Mouse (Mus musculus) limb, embryonic 11.5 days (tissue): ENCODE data around the gene Dtx2. TPM values are rescaled to one million over a fixed set of nuclear protein-coding genes. Genes with fewer than 3 reads are reported as not detected.

ENCODE experiments used
- ATAC-seq: fragments of 200-750 bp; cut with Nextera tagmentation; 2 replicates; pipeline ENCODE4 v1.8.0; 2017; ENCODE audit warnings: low read depth; ENCODE audit not compliant: insufficient number of reproducible peaks, low FRiP score, low TSS enrichment
- DNase-seq: peaks from one replicate; pipeline ENCODE4 v3.0.0-alpha.2; 2015; ENCODE audit warnings: low spot score
- H3K27ac ChIP-seq: fragments of 300-500 bp; sonication (generic); replicated peaks from 2 replicates; pipeline ENCODE4 v1.5.1; 2014; ENCODE audit warnings: low read depth, mild to moderate bottlenecking, low read length
- H3K27me3 ChIP-seq: fragments of 300-500 bp; sonication (generic); 2 replicates; pipeline ENCODE4 v1.6.1; 2014; ENCODE audit warnings: mild to moderate bottlenecking, low read length, mixed read lengths; ENCODE audit not compliant: control insufficient read depth, insufficient read depth
- H3K36me3 ChIP-seq: fragments of 300-500 bp; sonication (generic); 2 replicates; pipeline ENCODE4 v1.6.1; 2014; ENCODE audit warnings: mild to moderate bottlenecking, low read length, moderate library complexity, mixed read lengths; ENCODE audit not compliant: control insufficient read depth, insufficient read depth
- H3K4me1 ChIP-seq: fragments of 300-500 bp; sonication (generic); 2 replicates; pipeline ENCODE4 v1.6.1; 2014; ENCODE audit warnings: low read length, mixed read lengths; ENCODE audit not compliant: control insufficient read depth, insufficient read depth
- H3K4me2 ChIP-seq: fragments of 300-500 bp; sonication (generic); 2 replicates; pipeline ENCODE4 v1.6.1; 2014; ENCODE audit warnings: low read depth, mild to moderate bottlenecking, moderate library complexity; ENCODE audit not compliant: severe bottlenecking
- H3K4me3 ChIP-seq: fragments of 300-500 bp; sonication (generic); 2 replicates; pipeline ENCODE4 v1.5.1; 2014; ENCODE audit warnings: low read depth, low read length
- H3K9ac ChIP-seq: fragments of 300-500 bp; sonication (generic); 2 replicates; pipeline ENCODE4 v1.6.1; 2014; ENCODE audit warnings: mild to moderate bottlenecking, low read length
- H3K9me3 ChIP-seq: fragments of 300-500 bp; sonication (generic); 2 replicates; pipeline ENCODE4 v1.6.1; 2016; ENCODE audit warnings: low read length; ENCODE audit not compliant: control insufficient read depth
- WGBS: fragments of 180-500 bp; shearing (Covaris S2); extraction: QIAGEN DNeasy Blood & Tissue Kit; methylation state at CpG from one replicate; pipeline ENCODE4 v1.1.7; 2014; 5-methylcytosine and 5-hydroxymethylcytosine counted together
- polyA plus RNA-seq: library from polyadenylated mRNA; unstranded; fragments of >200 nt; fragmentation: Nextera tagmentation; extraction: Ambion mirVana; gene quantifications from 2 replicates; pipeline ENCODE4 v1.2.1, GENCODE M21; 2014

Gene Dtx2
- polyA plus RNA-seq, 1 experiment from 2014 or later = 32.3 TPM

- H3K9me3 ChIP-seq = no peaks in the 10 kb centered on the region
- DNase-seq (peak; percentile 94), ATAC-seq (peak; percentile 80)
- no peaks in the 10 kb centered on the region for H3K27me3 ChIP-seq
- H3K36me3 ChIP-seq = no peaks in the 10 kb centered on the region
- 8% methylated on average over 28 of the region's 28 CpGs for WGBS
- H3K4me2 ChIP-seq = peak overlapping the region; percentile 41; the same call in 1 of the 2 replicates
- H3K27ac ChIP-seq = peak overlapping the region; percentile 71
- H3K4me3 ChIP-seq = peak overlapping the region; percentile 20; the same call in 1 of the 2 replicates
- H3K9ac ChIP-seq = peak overlapping the region; percentile 34; the same call in 1 of the 2 replicates
- H3K4me1 ChIP-seq = peaks cover 4% of the 10 kb centered on the region; the same call in 1 of the 2 replicates
Observed at GRCm38 (mm10) chr5:135957207-135957974, 37.2 kb upstream of the Dtx2 start.

DNA sequence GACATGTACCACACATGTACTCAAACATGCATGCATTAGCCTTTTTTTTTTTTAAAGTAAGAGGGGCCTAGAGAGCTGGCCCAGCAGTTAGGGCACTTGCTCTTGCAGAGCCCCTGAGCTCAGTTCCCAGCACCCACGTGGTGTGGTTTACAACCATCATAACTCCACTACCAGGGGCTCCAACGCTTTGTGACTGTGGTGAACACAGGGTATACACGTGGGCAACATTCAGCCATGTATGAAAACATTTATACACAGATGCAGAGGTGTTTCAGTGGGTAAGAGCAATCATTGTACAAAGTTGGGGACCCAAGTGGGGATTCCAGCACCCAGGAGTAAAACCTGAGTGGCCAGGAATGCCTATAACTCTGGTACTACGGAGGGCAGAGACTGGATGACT, 36.2 kb upstream of the Dtx2 start:
- H3K27ac ChIP-seq = no peak overlapping the region; the same call in 1 of the 2 replicates
- H3K27me3 ChIP-seq = no peaks in the 10 kb centered on the region
- WGBS = 90% methylated on average over 4 of the region's 4 CpGs
- DNase-seq = no peak
- H3K4me1 ChIP-seq = peaks cover 7% of the 10 kb centered on the region; the same call in 1 of the 2 replicates
- H3K4me2 ChIP-seq = peak overlapping the region; percentile 41; the same call in 1 of the 2 replicates
- no peaks in the 10 kb centered on the region for H3K9me3 ChIP-seq
- H3K4me3 ChIP-seq = no peak overlapping the region
- ATAC-seq = no peak
- H3K36me3 ChIP-seq = no peaks in the 10 kb centered on the region
- no peak overlapping the region for H3K9ac ChIP-seq

GRCm38 (mm10) chr5:135959911-135960310, 34.7 kb upstream of the Dtx2 start:
- Histone ChIP-seq H3K27me3 (no peaks in the 10 kb centered on the region), H3K9ac (no peak overlapping the region), H3K9me3 (no peaks in the 10 kb centered on the region), H3K36me3 (no peaks in the 10 kb centered on the region), H3K4me1 (peaks cover 7% of the 10 kb centered on the region; the same call in 1 of the 2 replicates), H3K4me2 (no peak overlapping the region), H3K27ac (no peak overlapping the region), H3K4me3 (no peak overlapping the region)
- ATAC-seq (no peak), DNase-seq (no peak)
- 95% methylated on average over 7 of the region's 7 CpGs for WGBS

GRCm38 (mm10) chr5:135960909-135961635, 33.5 kb upstream of the Dtx2 start:
- no peaks in the 10 kb centered on the region for H3K9me3 ChIP-seq
- H3K36me3 ChIP-seq = no peaks in the 10 kb centered on the region
- ATAC-seq = no peak
- no peak overlapping the region for H3K9ac ChIP-seq
- H3K27me3 ChIP-seq = 0 out of 2 replicates have a peak, but pooled peaks cover 6% of the 10 kb centered on the region
- H3K4me2 ChIP-seq = peak overlapping the region; percentile 90; the same call in 1 of the 2 replicates
- H3K4me1 ChIP-seq = peaks cover 10% of the 10 kb centered on the region; the same call in 1 of the 2 replicates
- 94% methylated on average over 15 of the region's 15 CpGs for WGBS
- H3K4me3 ChIP-seq = no peak overlapping the region
- H3K27ac ChIP-seq = no peak overlapping the region
- no peak for DNase-seq

- Histone ChIP-seq H3K4me1 (peaks cover 10% of the 10 kb centered on the region; the same call in 1 of the 2 replicates), H3K4me2 (peak overlapping the region; percentile 90), H3K9ac (no peak overlapping the region), H3K9me3 (no peaks in the 10 kb centered on the region), H3K27me3 (0 out of 2 replicates have a peak, but pooled peaks cover 6% of the 10 kb centered on the region), H3K4me3 (peak overlapping the region; percentile 56), H3K36me3 (no peaks in the 10 kb centered on the region), H3K27ac (peak overlapping the region; percentile 68)
- ATAC-seq (no peak; the same call in 1 of the 2 replicates), DNase-seq (no peak)
- under 1% methylated on average over 11 of the region's 11 CpGs for WGBS
Observed at GRCm38 (mm10) chr5:135962125-135962491, 32.5 kb upstream of the Dtx2 start.

DNA sequence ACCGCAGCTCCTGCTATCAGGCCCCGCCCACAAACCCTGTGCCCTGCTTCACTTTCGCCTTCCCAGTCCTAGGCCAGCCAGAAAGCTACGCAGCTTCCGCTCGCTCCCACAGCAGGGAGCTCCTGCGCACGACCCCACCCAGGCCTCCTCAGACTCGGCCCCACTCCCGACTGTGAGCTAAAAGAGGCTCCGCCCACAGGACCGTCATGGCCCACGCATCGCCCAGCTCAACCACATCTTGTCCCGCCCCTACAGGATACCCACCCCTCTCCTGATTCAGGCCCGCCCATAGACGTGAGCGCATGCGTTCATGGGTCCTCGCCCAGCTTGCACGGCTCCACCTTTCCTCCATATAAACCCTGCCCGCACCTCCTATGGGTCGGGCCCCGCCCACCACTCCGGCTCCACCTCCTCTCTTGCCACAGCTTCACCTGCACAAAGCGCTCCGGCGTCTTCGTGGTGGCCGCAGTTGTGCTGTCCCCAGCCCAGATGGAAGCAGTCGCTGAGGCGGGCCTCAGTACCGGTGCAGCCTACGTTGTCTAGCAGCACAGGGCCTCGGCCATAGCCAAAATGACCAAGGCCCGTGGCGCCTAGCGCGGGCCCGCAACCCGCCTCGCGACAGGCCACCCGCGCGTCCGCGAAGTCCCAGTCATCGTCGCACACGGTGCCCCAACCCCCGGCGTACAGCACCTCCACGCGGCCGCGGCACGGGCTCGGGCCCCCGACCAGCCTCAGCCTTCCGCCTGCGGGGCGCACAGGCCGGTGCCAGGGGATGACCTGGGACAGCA, 31.9 kb upstream of the Dtx2 start:
- Histone ChIP-seq H3K36me3 (no peaks in the 10 kb centered on the region), H3K27me3 (0 out of 2 replicates have a peak, but pooled peaks cover 6% of the 10 kb centered on the region), H3K4me3 (peak overlapping the region; percentile 56), H3K4me2 (peak overlapping the region; percentile 90), H3K27ac (peak overlapping the region; percentile 90), H3K9me3 (no peaks in the 10 kb centered on the region), H3K4me1 (peaks cover 10% of the 10 kb centered on the region; the same call in 1 of the 2 replicates), H3K9ac (peak overlapping the region; percentile 94)
- WGBS = under 1% methylated on average over 64 of the region's 64 CpGs
- ATAC-seq = peak; percentile 94
- DNase-seq = peak; percentile 97

DNA sequence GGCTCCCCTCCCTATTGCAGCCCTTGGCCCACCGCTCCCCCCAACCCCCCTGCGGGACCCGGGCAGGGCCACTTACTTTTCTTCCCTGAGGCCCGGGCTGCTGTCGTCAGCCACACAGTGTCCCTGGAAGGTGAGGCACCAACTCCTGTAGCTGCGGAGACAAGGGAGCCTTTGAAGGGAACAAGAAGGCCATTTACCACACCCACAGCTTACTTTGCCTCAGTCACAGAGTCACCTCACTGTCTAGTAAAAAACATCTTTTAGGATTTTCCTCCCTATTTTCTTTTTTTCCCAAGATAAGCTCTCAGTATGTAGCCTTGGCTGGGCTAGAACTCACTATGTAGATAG, 31.3 kb upstream of the Dtx2 start:
- Histone ChIP-seq H3K27me3 (0 out of 2 replicates have a peak, but pooled peaks cover 6% of the 10 kb centered on the region), H3K27ac (peak overlapping the region; percentile 90), H3K4me3 (peak overlapping the region; percentile 56), H3K9me3 (no peaks in the 10 kb centered on the region), H3K9ac (peak overlapping the region; percentile 94), H3K4me1 (peaks cover 7% of the 10 kb centered on the region; the same call in 1 of the 2 replicates), H3K4me2 (peak overlapping the region; percentile 90), H3K36me3 (no peaks in the 10 kb centered on the region)
- no peak for DNase-seq
- ATAC-seq = no peak
- WGBS = 2% methylated on average over 6 of the region's 6 CpGs
